Mouse (Mus musculus): ENCODE measurements at regions not wholly inside any gene's neighbourhood (a gene's known extent, or its start where the extent isn't known, plus 50 kb on each side); places are given as distances from the start of the nearest gene placed in this dataset.

- no peak for TF ChIP-seq CTCF (IDR thresholded peaks at IDR 0.05; ENCODE audit: control insufficient read depth, insufficient read depth, insufficient read length)
- TF ChIP-seq MYOD1 (IDR thresholded peaks at IDR 0.05; ENCODE audit: control insufficient read depth, insufficient read length, low read depth) = no peak
- TF ChIP-seq MAX (IDR thresholded peaks at IDR 0.05) = no peak
- no peak for TF ChIP-seq MYOG (IDR thresholded peaks at IDR 0.05; ENCODE audit: control insufficient read depth, extremely low read depth, insufficient read length)
- no peak for TF ChIP-seq USF1 (IDR thresholded peaks at IDR 0.05; ENCODE audit: low read depth)
- TF ChIP-seq CEBPB (IDR thresholded peaks at IDR 0.05; ENCODE audit: low read depth) = no peak
- no peak for TF ChIP-seq FOSL1 (IDR thresholded peaks at IDR 0.05; ENCODE audit: insufficient read depth, low read length, poor library complexity, severe bottlenecking)
Observed at GRCm38 (mm10) chr3:148362453-148362864, 627.9 kb downstream of the Adgrl2 start.
